Mouse (Mus musculus) thymus, postnatal 4 days (tissue): ENCODE measurements at regions not wholly inside any gene's neighbourhood (a gene's known extent, or its start where the extent isn't known, plus 50 kb on each side); places are given as distances from the start of the nearest gene placed in this dataset.

ENCODE experiments used
- DNase-seq: peaks from one replicate; pipeline ENCODE4 v3.0.0; 2021

GRCm38 (mm10) chr19:53476768-53477547 is 52.0 kb upstream of the Dusp5 start:
- DNase-seq: no peak

GRCm38 (mm10) chr19:53469256-53469655 is 59.7 kb upstream of the Dusp5 start:
- DNase-seq: no peak

GRCm38 (mm10) chr19:53464681-53465080 is 64.2 kb upstream of the Dusp5 start:
- peak; percentile 69 for DNase-seq

- DNase-seq: no peak
Measured at GRCm38 (mm10) chr19:53464135-53464534, 64.8 kb upstream of the Dusp5 start.

GRCm38 (mm10) chr19:53461025-53462015 is 67.6 kb upstream of the Dusp5 start:
- peak; percentile 56 for DNase-seq

GRCm38 (mm10) chr19:53460312-53461024 is 68.4 kb upstream of the Dusp5 start:
- peak; percentile 49 for DNase-seq

- peak; percentile 43 for DNase-seq
Measured at GRCm38 (mm10) chr19:53459407-53459788, 69.0 kb upstream of the Smndc1 start.

GRCm38 (mm10) chr19:53458770-53459406 is 68.5 kb upstream of the Smndc1 start:
- no peak for DNase-seq

- no peak for DNase-seq
Measured at GRCm38 (mm10) chr19:53456681-53457080, 66.3 kb upstream of the Smndc1 start.

GRCm38 (mm10) chr19:53454571-53454970 is 64.2 kb upstream of the Smndc1 start:
- DNase-seq: no peak

GRCm38 (mm10) chr19:53454059-53454458 is 63.7 kb upstream of the Smndc1 start:
- DNase-seq: no peak

- no peak for DNase-seq
Measured at GRCm38 (mm10) chr19:53453317-53453947, 63.1 kb upstream of the Smndc1 start.

GRCm38 (mm10) chr19:53452360-53452759 is 62.0 kb upstream of the Smndc1 start:
- DNase-seq: no peak

- no peak for DNase-seq
Measured at GRCm38 (mm10) chr19:53451388-53451922, 61.1 kb upstream of the Smndc1 start.

- no peak for DNase-seq
Measured at GRCm38 (mm10) chr19:53450624-53451387, 60.4 kb upstream of the Smndc1 start.

GRCm38 (mm10) chr19:53449137-53449783 is 58.9 kb upstream of the Smndc1 start:
- DNase-seq: no peak

- no peak for DNase-seq
Measured at GRCm38 (mm10) chr19:53448206-53448605, 57.8 kb upstream of the Smndc1 start.

GRCm38 (mm10) chr19:53447754-53448153 is 57.4 kb upstream of the Smndc1 start:
- no peak for DNase-seq

- DNase-seq: no peak
Measured at GRCm38 (mm10) chr19:53446216-53446615, 55.8 kb upstream of the Smndc1 start.

GRCm38 (mm10) chr19:53444646-53445045 is 54.3 kb upstream of the Smndc1 start:
- no peak for DNase-seq
